Mouse (Mus musculus): ENCODE data around the gene Axl. TPM values are rescaled to one million over a fixed set of nuclear protein-coding genes. Genes with fewer than 3 reads are reported as not detected.

Gene Axl
- polyA plus RNA-seq, 1 experiment from 2014 or later: 69.8 TPM

GRCm38 (mm10) chr7:25715731-25716271, 72.7 kb downstream of the Axl start:
- no peaks in the 10 kb centered on the region for H3K27me3 ChIP-seq (replicated peaks)
- peaks cover 30% of the 10 kb centered on the region for H3K36me3 ChIP-seq
- no peak overlapping the region for H3K27ac ChIP-seq
- H3K9me3 ChIP-seq: no peaks in the 10 kb centered on the region
- H3K4me2 ChIP-seq (replicated peaks): no peak overlapping the region
- peaks cover 29% of the 10 kb centered on the region for H3K4me1 ChIP-seq (replicated peaks)
- no peak overlapping the region for H3K4me3 ChIP-seq (replicated peaks)
- 97% methylated on average over 22 of the region's 22 CpGs for WGBS
- ATAC-seq: no peak
- H3K9ac ChIP-seq: no peak overlapping the region

GRCm38 (mm10) chr7:25714581-25714980, 73.9 kb downstream of the Axl start:
- Histone ChIP-seq H3K36me3 (peaks cover 28% of the 10 kb centered on the region), H3K4me3 (replicated peaks) (no peak overlapping the region), H3K27ac (no peak overlapping the region), H3K27me3 (replicated peaks) (no peaks in the 10 kb centered on the region), H3K9ac (no peak overlapping the region), H3K9me3 (no peaks in the 10 kb centered on the region), H3K4me2 (replicated peaks) (no peak overlapping the region), H3K4me1 (replicated peaks) (peaks cover 41% of the 10 kb centered on the region)
- 95% methylated on average over 8 of the region's 8 CpGs for WGBS
- no peak for ATAC-seq

DNA sequence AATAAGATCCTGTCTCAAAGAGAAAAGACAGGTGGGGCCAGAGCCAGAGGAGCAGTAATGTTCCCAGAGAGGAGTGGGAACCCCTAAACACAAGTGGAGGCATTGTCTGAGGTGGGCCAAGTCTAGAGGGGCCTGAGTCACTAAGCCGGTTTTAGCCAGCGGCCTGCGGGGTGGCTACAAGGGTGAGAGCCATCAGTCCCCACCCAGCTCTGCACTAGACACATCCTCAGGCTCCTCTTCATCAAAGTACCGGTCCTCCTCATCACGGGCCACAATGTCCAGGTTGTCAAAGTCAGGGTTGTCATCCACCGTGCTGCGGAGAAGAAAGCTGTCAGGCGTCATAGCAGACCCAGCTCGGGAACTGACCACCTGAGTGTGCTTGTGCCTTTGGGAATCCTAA, 75.7 kb downstream of the Axl start:
- H3K27me3 ChIP-seq (replicated peaks): no peaks in the 10 kb centered on the region
- peaks cover 28% of the 10 kb centered on the region for H3K36me3 ChIP-seq
- no peak overlapping the region for H3K4me2 ChIP-seq (replicated peaks)
- no peaks in the 10 kb centered on the region for H3K9me3 ChIP-seq
- H3K4me1 ChIP-seq (replicated peaks): peaks cover 40% of the 10 kb centered on the region
- WGBS: 91% methylated on average over 9 of the region's 9 CpGs
- no peak overlapping the region for H3K4me3 ChIP-seq (replicated peaks)
- no peak overlapping the region for H3K9ac ChIP-seq
- ATAC-seq: no peak
- H3K27ac ChIP-seq: no peak overlapping the region

- H3K9ac ChIP-seq: no peak overlapping the region
- ATAC-seq: peak; percentile 39
- H3K27me3 ChIP-seq (replicated peaks): no peaks in the 10 kb centered on the region
- peaks cover 28% of the 10 kb centered on the region for H3K36me3 ChIP-seq
- H3K4me2 ChIP-seq (replicated peaks): no peak overlapping the region
- H3K9me3 ChIP-seq: no peaks in the 10 kb centered on the region
- H3K4me3 ChIP-seq (replicated peaks): no peak overlapping the region
- 13% methylated on average over 7 of the region's 7 CpGs for WGBS
- peaks cover 46% of the 10 kb centered on the region for H3K4me1 ChIP-seq (replicated peaks)
- 0 out of 2 replicates have a peak overlapping the region, but pooled peaks have one; percentile 36 for H3K27ac ChIP-seq
These were observed 76.7 kb downstream of the Axl start for GRCm38 (mm10) chr7:25711731-25712197.

GRCm38 (mm10) chr7:25711165-25711564, 77.3 kb downstream of the Axl start:
- Histone ChIP-seq H3K9me3 (no peaks in the 10 kb centered on the region), H3K4me3 (replicated peaks) (no peak overlapping the region), H3K9ac (no peak overlapping the region), H3K4me2 (replicated peaks) (no peak overlapping the region), H3K4me1 (replicated peaks) (peaks cover 51% of the 10 kb centered on the region), H3K27me3 (replicated peaks) (no peaks in the 10 kb centered on the region), H3K27ac (0 out of 2 replicates have a peak overlapping the region, but pooled peaks have one; percentile 22), H3K36me3 (peaks cover 28% of the 10 kb centered on the region)
- ATAC-seq: no peak
- WGBS: 61% methylated on average over 5 of the region's 5 CpGs

DNA sequence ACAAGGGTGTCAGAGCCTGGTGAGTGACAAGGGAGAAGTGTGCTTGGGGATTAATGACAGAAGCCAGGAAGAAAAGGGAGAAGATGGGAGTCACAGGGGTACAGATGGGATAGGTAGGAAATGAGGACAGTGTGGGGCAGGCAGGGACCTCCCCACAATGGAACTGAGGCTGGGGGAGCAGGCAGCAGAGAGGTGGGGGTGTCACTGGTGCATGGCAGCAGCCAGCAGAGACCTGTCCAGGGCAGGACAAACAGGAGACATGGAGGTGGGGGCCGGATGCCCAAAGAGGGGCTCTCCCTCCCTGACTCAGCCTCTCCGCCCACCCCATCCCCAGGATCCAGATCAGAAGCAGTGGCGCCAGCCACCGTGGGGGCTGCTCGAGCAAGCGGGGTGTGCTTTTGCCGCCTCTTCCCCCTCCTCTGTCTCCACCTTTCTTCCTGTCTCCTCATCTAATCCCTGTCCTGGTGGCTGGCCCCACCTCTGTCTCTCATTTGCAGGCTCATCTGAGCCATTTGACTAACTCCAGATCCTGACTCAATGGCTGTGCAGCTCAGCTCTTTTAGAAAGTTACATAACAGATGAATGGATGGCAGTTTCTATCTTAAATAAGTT, 77.9 kb downstream of the Axl start:
- H3K4me1 ChIP-seq (replicated peaks): peaks cover 57% of the 10 kb centered on the region
- no peak overlapping the region for H3K4me3 ChIP-seq (replicated peaks)
- 0 out of 2 replicates have a peak overlapping the region, but pooled peaks have one; percentile 22 for H3K27ac ChIP-seq
- 16% methylated on average over 6 of the region's 7 CpGs for WGBS
- no peaks in the 10 kb centered on the region for H3K9me3 ChIP-seq
- peaks cover 23% of the 10 kb centered on the region for H3K36me3 ChIP-seq
- H3K27me3 ChIP-seq (replicated peaks): no peaks in the 10 kb centered on the region
- no peak; the same call in 1 of the 2 replicates for ATAC-seq
- H3K9ac ChIP-seq: peak overlapping the region; percentile 4; the same call in 1 of the 2 replicates
- peak overlapping the region; percentile 26; the same call in 1 of the 2 replicates for H3K4me2 ChIP-seq (replicated peaks)

- Histone ChIP-seq H3K4me1 (replicated peaks) (peaks cover 59% of the 10 kb centered on the region), H3K9me3 (no peaks in the 10 kb centered on the region), H3K27ac (no peak overlapping the region), H3K9ac (peak overlapping the region; percentile 4; the same call in 1 of the 2 replicates), H3K36me3 (peaks cover 18% of the 10 kb centered on the region), H3K4me3 (replicated peaks) (no peak overlapping the region), H3K4me2 (replicated peaks) (no peak overlapping the region), H3K27me3 (replicated peaks) (no peaks in the 10 kb centered on the region)
- ATAC-seq: no peak
- WGBS: 15% methylated on average over 12 of the region's 12 CpGs
These were observed 78.5 kb downstream of the Axl start for GRCm38 (mm10) chr7:25709961-25710360.

DNA sequence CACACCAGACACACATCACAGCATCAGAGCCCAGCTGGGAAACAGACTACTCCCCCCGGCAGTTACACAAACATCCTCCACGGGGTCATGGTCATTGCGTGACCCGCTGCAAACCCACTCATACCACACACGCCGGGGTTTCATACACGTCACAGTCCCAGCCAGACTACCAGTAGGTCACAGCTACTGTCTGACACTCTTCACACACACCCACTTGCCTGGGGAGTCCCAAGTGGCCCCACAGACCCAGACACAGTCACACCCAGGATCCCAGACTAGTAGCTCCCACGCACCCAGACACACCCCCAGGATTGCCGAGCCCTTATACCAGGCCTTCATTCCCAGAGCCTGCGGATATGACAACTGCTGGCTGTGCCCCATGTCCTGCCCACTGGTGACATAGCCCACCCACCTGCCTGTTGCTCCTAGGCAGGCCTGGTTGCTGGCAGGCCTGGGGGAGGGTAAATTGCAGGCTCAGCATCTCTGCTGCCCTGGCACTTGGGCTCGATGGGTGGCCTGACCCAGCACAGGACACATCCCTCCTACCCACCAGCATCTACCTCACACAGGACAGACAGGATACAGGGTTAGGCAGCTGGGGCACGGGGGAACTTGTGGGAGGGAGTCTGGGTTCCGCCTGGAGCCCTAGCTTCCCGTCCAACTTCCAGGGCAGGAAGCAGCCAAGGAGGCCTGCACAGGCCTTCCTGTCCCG, 80.8 kb downstream of the Axl start:
- no peaks in the 10 kb centered on the region for H3K9me3 ChIP-seq
- WGBS: 41% methylated on average over 15 of the region's 15 CpGs
- no peak overlapping the region for H3K4me2 ChIP-seq (replicated peaks)
- H3K4me3 ChIP-seq (replicated peaks): no peak overlapping the region
- no peak overlapping the region for H3K9ac ChIP-seq
- 0 out of 2 replicates have a peak, but pooled peaks cover 4% of the 10 kb centered on the region for H3K27me3 ChIP-seq (replicated peaks)
- H3K36me3 ChIP-seq: no peaks in the 10 kb centered on the region; the same call in 1 of the 2 replicates
- H3K27ac ChIP-seq: peak overlapping the region; percentile 54
- peaks cover 66% of the 10 kb centered on the region for H3K4me1 ChIP-seq (replicated peaks)
- ATAC-seq: no peak

Other genes starting within 250 kb of the Axl start
- 0.10 and 0.18 TPM in 2 replicates for gene Ceacam2, start 248.8 kb downstream of the Axl start, polyA plus RNA-seq (2015; fragmentation: Nextera tagmentation; extraction: Ambion mirVana)
- 13.3 and 19.0 TPM in 2 replicates for gene Erich4, start 172.8 kb downstream of the Axl start, polyA plus RNA-seq (2015; fragmentation: Nextera tagmentation; extraction: Ambion mirVana)
- gene Dmac2, start 169.3 kb downstream of the Axl start, polyA plus RNA-seq (2015; fragmentation: Nextera tagmentation; extraction: Ambion mirVana): 38.4 and 43.4 TPM in 2 replicates
- gene B3gnt8, start 162.1 kb downstream of the Axl start, polyA plus RNA-seq (2015; fragmentation: Nextera tagmentation; extraction: Ambion mirVana): 7.1 and 8.6 TPM in 2 replicates
- 44.7 and 49.2 TPM in 2 replicates for gene Bckdha, start 129.7 kb downstream of the Axl start, polyA plus RNA-seq (2015; fragmentation: Nextera tagmentation; extraction: Ambion mirVana)
- gene Exosc5, start 129.5 kb downstream of the Axl start, polyA plus RNA-seq (2015; fragmentation: Nextera tagmentation; extraction: Ambion mirVana): 80.5 and 87.7 TPM in 2 replicates
- 1.9 and 2.4 TPM in 2 replicates for gene Tmem91, start 113.5 kb downstream of the Axl start, polyA plus RNA-seq (2015; fragmentation: Nextera tagmentation; extraction: Ambion mirVana)
- 22.4 and 23.7 TPM in 2 replicates for gene B9d2, start 107.9 kb downstream of the Axl start, polyA plus RNA-seq (2015; fragmentation: Nextera tagmentation; extraction: Ambion mirVana)
- gene Tgfb1, start 101.7 kb downstream of the Axl start, polyA plus RNA-seq (2015; fragmentation: Nextera tagmentation; extraction: Ambion mirVana): 2.3 and 2.5 TPM in 2 replicates
- 18.5 and 19.3 TPM in 2 replicates for gene Ccdc97, start 69.6 kb downstream of the Axl start, polyA plus RNA-seq (2015; fragmentation: Nextera tagmentation; extraction: Ambion mirVana)
- 43.9 and 51.5 TPM in 2 replicates for gene Hnrnpul1, start 33.9 kb downstream of the Axl start, polyA plus RNA-seq (2015; fragmentation: Nextera tagmentation; extraction: Ambion mirVana)
- gene Cyp2s1, start 28.2 kb upstream of the Axl start, polyA plus RNA-seq (2015; fragmentation: Nextera tagmentation; extraction: Ambion mirVana): 33.2 and 35.9 TPM in 2 replicates
- gene Cyp2b10, start 108.9 kb upstream of the Axl start, polyA plus RNA-seq (2015; fragmentation: Nextera tagmentation; extraction: Ambion mirVana): not detected in 2 replicates

Data from intestine, embryonic 15.5 days (tissue).